Mouse (Mus musculus): ENCODE results near the gene Pnmt. TPM values are rescaled to one million over a fixed set of nuclear protein-coding genes. Genes with fewer than 3 reads are reported as not detected.

Pnmt gene
- total RNA-seq (2021), result under 1 TPM; 0.84 to 0.90 TPM
- long read RNA-seq, experiment 1, result 0 reads
- long read RNA-seq, experiment 2, result 0 reads

- peak; percentile 70 to 77 for DNase-seq
Observed at GRCm38 (mm10) chr11:98385638-98386585, at the start of gene Pnmt. Pnmt (plus strand) TSS chr11:98386450.

- peak in 1 of 2 experiments; percentile 42 for DNase-seq
Observed at GRCm38 (mm10) chr11:98338507-98338961, 47.7 kb upstream of the Pnmt start.

DNA sequence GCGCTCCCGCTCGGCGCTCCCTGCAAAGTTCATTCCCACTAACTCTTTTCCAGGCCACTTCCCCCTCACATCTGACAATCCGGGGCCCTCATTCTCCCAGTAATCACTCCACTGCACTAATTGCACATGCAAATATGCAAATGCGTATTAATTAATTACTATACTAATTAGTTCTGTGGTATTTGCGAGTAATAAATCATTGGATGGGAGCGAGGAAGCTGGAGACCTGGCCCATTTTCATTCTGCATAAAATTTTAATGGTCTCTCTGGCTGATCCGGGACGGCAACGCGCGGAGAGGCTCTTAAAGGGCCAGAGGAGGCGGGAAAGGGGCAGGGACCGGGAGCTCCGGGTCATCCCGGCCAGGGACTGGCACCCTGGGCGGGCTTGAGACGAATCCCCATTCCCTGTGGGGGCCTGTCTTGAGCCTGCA, 47.2 kb upstream of the Pnmt start:
- peak in 1 of 2 experiments; percentile 42 for DNase-seq

DNA sequence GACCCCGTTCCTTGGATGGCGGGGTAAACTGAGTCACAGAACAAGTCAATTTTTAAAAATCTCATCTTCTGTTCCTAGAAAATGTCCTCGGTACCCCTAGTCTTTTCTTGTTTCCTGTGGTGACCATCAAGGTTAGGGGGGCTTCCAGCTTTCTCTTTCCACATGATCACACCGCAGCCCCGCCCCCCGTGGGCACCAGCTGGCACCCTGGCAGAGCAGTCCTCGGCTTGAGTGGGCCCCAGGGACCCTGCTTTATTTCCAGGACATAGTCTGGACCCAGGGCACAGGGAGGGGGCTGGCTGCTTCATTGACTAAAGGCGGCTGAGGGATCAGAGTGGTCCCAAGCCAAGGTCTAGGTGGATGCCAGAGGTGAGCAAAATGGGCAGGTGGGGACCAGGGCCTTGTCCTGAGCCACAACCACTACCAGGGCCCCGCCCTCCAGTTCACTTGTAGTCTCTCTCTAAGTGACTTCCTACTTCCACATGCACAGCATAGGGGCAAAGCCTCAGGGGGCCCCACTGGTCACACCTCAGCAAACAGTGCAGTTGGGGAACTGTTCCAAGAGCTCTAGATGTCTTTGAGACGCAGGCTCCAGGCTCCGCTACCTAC, 46.5 kb upstream of the Pnmt start:
- no peak for DNase-seq

DNA sequence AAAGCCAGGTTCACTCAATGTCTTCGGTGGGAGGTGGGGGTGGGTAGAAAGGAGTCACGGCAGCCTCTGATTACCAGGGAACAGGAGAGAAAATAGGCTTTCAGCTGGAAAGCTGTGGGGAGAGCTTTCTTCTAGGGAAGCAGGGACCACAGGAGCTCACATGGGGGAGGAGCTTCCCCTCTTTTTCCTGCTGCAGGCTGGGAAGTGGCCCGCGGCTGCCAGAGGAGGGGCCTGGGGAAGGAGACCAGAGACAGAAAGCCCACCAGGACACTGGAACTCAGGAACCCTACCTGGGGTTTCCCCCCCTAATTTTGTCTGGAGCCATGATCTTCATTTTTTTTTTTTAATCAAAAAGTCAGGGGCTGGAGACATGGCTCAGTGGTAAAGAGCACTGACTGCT, 45.7 kb upstream of the Pnmt start:
- DNase-seq, result no peak

GRCm38 (mm10) chr11:98341174-98341573, 45.1 kb upstream of the Pnmt start:
- no peak for DNase-seq

DNA sequence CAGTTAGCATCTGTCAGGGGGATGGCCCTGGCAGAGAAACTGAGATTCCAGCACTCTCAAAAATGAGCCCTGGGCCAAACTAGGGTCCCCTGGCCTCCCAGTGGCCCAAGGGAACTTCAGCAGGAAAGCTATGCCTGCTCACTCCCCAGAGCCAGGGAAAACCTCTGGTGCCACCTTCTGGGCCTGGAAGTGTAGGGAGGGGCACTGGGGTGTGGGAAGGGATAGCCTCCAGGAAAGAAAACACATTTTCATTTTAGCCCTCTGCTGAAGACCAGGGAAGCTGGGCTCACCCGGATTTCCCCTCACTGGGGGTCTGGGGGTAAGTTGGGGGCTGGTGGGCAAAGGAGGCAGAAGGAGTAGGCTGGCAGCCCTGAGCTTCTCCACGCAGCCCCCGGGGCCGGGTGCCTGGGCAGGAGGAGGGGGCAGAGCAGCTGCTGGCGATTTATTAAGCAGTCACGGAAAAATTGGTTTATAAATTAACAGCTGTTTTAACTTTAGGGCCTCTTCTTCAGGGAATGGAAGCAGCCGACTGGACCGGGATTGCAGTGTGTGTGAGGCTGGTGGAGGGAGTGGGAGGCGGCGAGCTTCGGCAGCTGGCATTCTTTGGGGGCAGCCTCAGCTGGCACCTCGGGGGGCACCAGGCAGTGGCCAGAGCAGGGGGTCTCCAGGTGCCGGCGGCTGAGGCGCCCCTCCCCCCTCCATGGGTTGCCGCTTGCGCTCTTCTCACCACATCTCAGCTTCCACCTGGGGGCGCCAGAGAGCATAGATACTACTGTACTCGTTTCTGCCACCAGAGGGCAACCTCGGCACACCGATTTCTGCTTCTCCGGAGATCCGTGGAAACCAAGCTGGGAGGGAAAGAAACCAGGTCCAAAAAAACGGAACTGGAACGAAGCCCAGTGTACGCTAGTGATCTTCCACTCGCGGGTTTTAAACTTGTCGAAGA, 44.0 kb upstream of the Pnmt start:
- DNase-seq, result peak; percentile 91 to 99

GRCm38 (mm10) chr11:98345253-98345652, 41.0 kb upstream of the Pnmt start:
- DNase-seq, result peak; percentile 63 to 89

DNA sequence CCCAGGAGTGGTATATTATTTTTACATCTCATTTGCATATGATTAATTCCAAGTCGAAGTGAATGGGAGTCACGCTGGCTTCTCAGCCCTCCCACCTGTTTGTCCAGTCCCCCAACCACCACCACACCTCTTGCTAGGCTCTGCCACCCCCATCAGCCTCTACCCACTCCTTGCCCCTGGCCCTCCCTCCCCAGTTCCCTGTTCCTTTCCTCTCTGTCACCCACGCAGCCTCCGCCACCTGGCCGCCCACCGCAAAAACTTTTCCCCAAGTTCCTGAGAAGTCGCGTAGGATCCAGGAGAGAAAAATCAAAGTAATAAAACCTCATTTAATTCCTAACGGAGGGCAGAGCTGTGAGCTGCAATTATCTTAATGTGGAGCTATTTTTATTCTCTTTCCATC, 40.1 kb upstream of the Pnmt start:
- DNase-seq, result no peak

GRCm38 (mm10) chr11:98347385-98348082, 38.7 kb upstream of the Pnmt start:
- DNase-seq, result no peak

GRCm38 (mm10) chr11:98348083-98348961, 37.9 kb upstream of the Pnmt start, which contains the start of gene Ppp1r1b:
Ppp1r1b (plus strand) TSS chr11:98348404.
- peak; percentile 43 to 48 for DNase-seq

- DNase-seq, result no peak
Observed at GRCm38 (mm10) chr11:98349308-98349707, 36.9 kb upstream of the Pnmt start.

GRCm38 (mm10) chr11:98352272-98352990, 33.8 kb upstream of the Pnmt start:
- DNase-seq, result no peak

DNA sequence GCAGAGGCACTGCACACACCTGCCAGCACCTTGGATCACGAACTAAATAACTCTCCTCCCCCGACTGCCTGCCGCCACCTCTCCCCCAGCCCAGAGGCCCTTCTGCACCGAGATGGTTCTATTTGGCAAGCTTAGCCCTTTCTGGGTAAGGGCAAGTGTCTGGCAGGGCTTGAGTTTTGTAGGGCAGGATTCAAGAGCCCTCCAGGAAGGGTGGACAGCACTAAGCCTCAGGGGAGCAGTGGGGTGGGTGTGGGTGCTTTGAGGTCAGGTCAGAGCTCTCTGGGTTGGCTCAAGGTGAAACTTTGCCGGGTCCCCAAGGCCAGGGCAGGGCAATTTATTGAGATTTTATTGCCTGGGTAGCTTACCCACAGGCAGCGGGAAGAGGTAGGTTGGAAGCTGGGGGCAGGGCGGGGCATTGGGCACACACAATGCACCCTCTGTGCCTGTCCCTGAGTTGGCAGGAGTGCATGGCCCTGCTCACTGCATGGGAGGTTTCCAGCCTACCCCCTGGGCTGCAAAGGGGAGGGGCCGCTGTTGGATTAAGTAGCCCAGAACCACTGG, 32.5 kb upstream of the Pnmt start:
- no peak for DNase-seq

DNA sequence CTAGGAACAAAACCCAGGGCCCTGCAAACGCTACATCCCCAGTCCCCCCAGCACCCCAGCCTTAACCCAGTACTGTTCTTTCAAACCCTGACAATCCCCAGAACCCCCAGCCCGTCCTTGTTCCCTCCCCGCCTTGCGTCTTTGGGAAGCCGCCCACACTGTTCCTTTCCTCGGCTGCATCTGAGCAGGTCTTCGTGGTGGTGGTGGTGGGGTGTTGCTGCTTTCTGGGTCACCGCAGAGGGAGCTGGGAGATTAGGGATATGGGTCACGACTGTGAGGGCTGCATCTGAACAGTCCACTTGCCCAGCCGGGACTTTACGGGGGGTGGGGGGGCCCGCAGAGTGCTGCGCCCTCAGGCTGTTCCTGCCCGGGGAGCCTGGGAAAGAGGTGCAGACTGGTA, 31.8 kb upstream of the Pnmt start:
- no peak for DNase-seq

- peak; percentile 47 to 75 for DNase-seq
Observed at GRCm38 (mm10) chr11:98355732-98356299, 30.4 kb upstream of the Pnmt start.

- DNase-seq, result no peak
Observed at GRCm38 (mm10) chr11:98356625-98357394, 29.4 kb upstream of the Pnmt start.
